29 mouse cellular contexts compared by ENCODE assay signal in the genomic region with DNA sequence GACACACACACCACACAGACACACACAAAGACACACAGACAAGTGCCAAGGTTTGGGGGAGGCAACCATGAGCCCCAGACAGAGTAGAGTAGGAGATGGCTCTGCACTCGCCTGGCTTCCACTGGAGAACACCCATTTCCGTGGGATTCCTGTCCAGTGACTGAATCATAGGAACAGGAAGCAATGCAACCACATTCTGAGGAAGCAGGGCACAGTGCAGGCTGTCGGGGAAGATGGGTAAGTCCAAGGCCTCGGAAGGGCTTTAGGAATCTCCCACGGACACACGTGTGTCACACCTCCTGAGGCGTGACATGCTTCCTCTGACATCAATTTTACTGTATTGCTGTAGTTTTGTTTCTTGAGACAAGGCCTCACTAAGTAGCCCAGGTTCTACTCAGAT. TPM values are rescaled to one million over a fixed set of nuclear protein-coding genes. Genes with fewer than 3 reads are reported as not detected.
DNase-seq lines count a peak whose midpoint lies in the region; ATAC-seq lines count a peak whose summit lies in the region.
"Had no signal": no experiment of that assay in that cellular context is flagged by ENCODE, and none has a peak within 500 bp of the region (broad histone marks: within the 10 kb centered on the region; RNA-seq: fewer than 3 reads in every experiment).

No protein-coding gene starts in this region.

- H3K27ac ChIP-seq in kidney, embryonic 14.5 days (ENCODE audit: low read depth, low read length), result no peak overlapping the region
- no peak overlapping the region for H3K27ac ChIP-seq in liver, embryonic 11.5 days (ENCODE audit: low read depth, low read length)
- H3K27ac ChIP-seq: embryonic facial prominence, embryonic 10.5 days; embryonic facial prominence, embryonic 13.5 days; forebrain, embryonic 12.5 days; forebrain, embryonic 15.5 days; heart, adult 2 months; heart, embryonic 10.5 days; hindbrain, embryonic 12.5 days; hindbrain, embryonic 15.5 days had no signal

- H3K4me3 ChIP-seq in kidney, embryonic 14.5 days (ENCODE audit: low read length), result no peak overlapping the region
- H3K4me3 ChIP-seq in liver, embryonic 11.5 days (ENCODE audit: low read depth, low read length), result no peak overlapping the region
- H3K4me3 ChIP-seq: embryonic facial prominence, embryonic 10.5 days; embryonic facial prominence, embryonic 13.5 days; erythroblast, embryonic 14.5 days; forebrain, embryonic 12.5 days; forebrain, embryonic 15.5 days; heart, adult 2 months; heart, embryonic 10.5 days; hindbrain, embryonic 12.5 days; hindbrain, embryonic 15.5 days had no signal

- ATAC-seq in kidney, embryonic 14.5 days (ENCODE audit: low FRiP score, low TSS enrichment), result no peak
- ATAC-seq in liver, embryonic 11.5 days (replicated peaks; ENCODE audit: low FRiP score), result no peak
- ATAC-seq: forebrain, embryonic 15.5 days; Patski had no signal

- H3K9me3 ChIP-seq in kidney, embryonic 14.5 days (ENCODE audit: control insufficient read depth, low read length), result peaks cover 4% of the 10 kb centered on the region; the same call in 1 of the 2 replicates
- H3K9me3 ChIP-seq in liver, embryonic 11.5 days (ENCODE audit: control insufficient read depth, low read length), result peaks cover 3% of the 10 kb centered on the region
- H3K9me3 ChIP-seq: embryonic facial prominence, embryonic 13.5 days; forebrain, embryonic 15.5 days; hindbrain, embryonic 12.5 days; hindbrain, embryonic 15.5 days had no signal

- H3K4me2 ChIP-seq in kidney, embryonic 14.5 days (replicated peaks; ENCODE audit: low read depth, low read length), result no peak overlapping the region
- H3K4me2 ChIP-seq in liver, embryonic 11.5 days, result no peak overlapping the region
- H3K4me2 ChIP-seq: embryonic facial prominence, embryonic 13.5 days; forebrain, embryonic 12.5 days; forebrain, embryonic 15.5 days; hindbrain, embryonic 12.5 days; hindbrain, embryonic 15.5 days had no signal

- peak; percentile 30 for DNase-seq in kidney, adult 11 months
- DNase-seq in kidney, adult 9 months, result peak; percentile 41
- no peak for DNase-seq in kidney, postnatal 10 days
- DNase-seq in NIH3T3 (ENCODE audit: low read depth), result peak; percentile 35
- DNase-seq in kidney, postnatal 36 days, result peak; percentile 25 to 38
- DNase-seq in thymus, postnatal 4 days, result no peak
- no peak for DNase-seq in liver, embryonic 11.5 days (ENCODE audit: low spot score)
- DNase-seq: adrenal gland, postnatal 10 days; adrenal gland, postnatal 36 days; cerebellum, adult 11 months; cerebellum, adult 2 months; cerebellum, adult 9-11 months; cerebellum, postnatal 25 days; embryo, embryonic 11 days; gastrocnemius, postnatal 10 days; gastrocnemius, postnatal 36 days; heart, adult 2 months; heart, postnatal 10 days had no signal

- H3K9ac ChIP-seq in kidney, embryonic 14.5 days (ENCODE audit: low read depth, low read length), result no peak overlapping the region
- no peak overlapping the region for H3K9ac ChIP-seq in liver, embryonic 11.5 days (ENCODE audit: low read depth, low read length)
- H3K9ac ChIP-seq: embryonic facial prominence, embryonic 13.5 days; forebrain, embryonic 12.5 days; forebrain, embryonic 15.5 days; hindbrain, embryonic 12.5 days; hindbrain, embryonic 15.5 days had no signal

- H3K4me1 ChIP-seq in kidney, embryonic 14.5 days (ENCODE audit: control insufficient read depth, insufficient read depth, low read length), result peaks cover 8% of the 10 kb centered on the region
- no peaks in the 10 kb centered on the region; the same call in 1 of the 2 replicates for H3K4me1 ChIP-seq in liver, embryonic 11.5 days (replicated peaks; ENCODE audit: control insufficient read depth, insufficient read depth, low read length)
- H3K4me1 ChIP-seq: forebrain, embryonic 12.5 days; hindbrain, embryonic 15.5 days had no signal

- H3K27me3 ChIP-seq in kidney, embryonic 14.5 days (ENCODE audit: control insufficient read depth, insufficient read depth, low read length), result no peaks in the 10 kb centered on the region
- no peaks in the 10 kb centered on the region for H3K27me3 ChIP-seq in liver, embryonic 11.5 days (replicated peaks; ENCODE audit: control insufficient read depth, insufficient read depth, low read length)
- H3K27me3 ChIP-seq: embryonic facial prominence, embryonic 13.5 days; forebrain, embryonic 15.5 days; hindbrain, embryonic 12.5 days; hindbrain, embryonic 15.5 days; Patski had no signal

- WGBS in kidney, embryonic 14.5 days, result 70% methylated on average over 7 of the region's 7 CpGs
- 51% methylated on average over 7 of the region's 7 CpGs for whole genome bisulfite sequencing in liver, embryonic 11.5 days

- H3K36me3 ChIP-seq in kidney, embryonic 14.5 days (ENCODE audit: control insufficient read depth, insufficient read depth, low read length), result no peaks in the 10 kb centered on the region
- no peaks in the 10 kb centered on the region for H3K36me3 ChIP-seq in liver, embryonic 11.5 days (ENCODE audit: control insufficient read depth, insufficient read depth, low read length)
- H3K36me3 ChIP-seq: embryonic facial prominence, embryonic 10.5 days; embryonic facial prominence, embryonic 13.5 days; forebrain, embryonic 12.5 days; forebrain, embryonic 15.5 days; heart, embryonic 10.5 days; hindbrain, embryonic 12.5 days; hindbrain, embryonic 15.5 days had no signal

RNA-seq across cellular contexts. Expression of gene Spaca4, which starts 22.5 kb away (rescaled TPM):
- polyA plus RNA-seq in kidney, embryonic 14.5 days (2014; fragmentation: Nextera tagmentation; extraction: Ambion mirVana), result 0.29 TPM in 1 of 2 replicates, not detected in the other
- not detected in 2 replicates for polyA plus RNA-seq in liver, embryonic 11.5 days (2014; fragmentation: Nextera tagmentation; extraction: Ambion mirVana)
- polyA plus RNA-seq: cerebellum, adult 2 months; embryonic facial prominence, embryonic 13.5 days; erythroblast, embryonic 14.5 days; forebrain, embryonic 12.5 days; forebrain, embryonic 15.5 days; heart, adult 2 months; heart, embryonic 10.5 days; heart, embryonic 14.5 days; hindbrain, embryonic 12.5 days; hindbrain, embryonic 15.5 days; Patski had no signal

RNA-seq across cellular contexts. Expression of gene Fam83e, which starts 27.1 kb away (rescaled TPM):
- polyA plus RNA-seq in kidney, embryonic 14.5 days (2014; fragmentation: Nextera tagmentation; extraction: Ambion mirVana), result 1.2 and 2.1 TPM in 2 replicates
- 0.77 and 1.1 TPM in 2 replicates for polyA plus RNA-seq in liver, embryonic 11.5 days (2014; fragmentation: Nextera tagmentation; extraction: Ambion mirVana)

RNA-seq across cellular contexts. Expression of gene Sphk2, which starts 30.3 kb away (rescaled TPM):
- 16.8 and 23.9 TPM in 2 replicates for polyA plus RNA-seq in kidney, embryonic 14.5 days (2014; fragmentation: Nextera tagmentation; extraction: Ambion mirVana)
- 24.2 and 25.6 TPM in 2 replicates for polyA plus RNA-seq in liver, embryonic 11.5 days (2014; fragmentation: Nextera tagmentation; extraction: Ambion mirVana)

RNA-seq across cellular contexts. Expression of gene Rpl18, which starts 32.9 kb away (rescaled TPM):
- polyA plus RNA-seq in kidney, embryonic 14.5 days (2014; fragmentation: Nextera tagmentation; extraction: Ambion mirVana), result 1,328 and 1,679 TPM in 2 replicates
- 1,405 and 1,469 TPM in 2 replicates for polyA plus RNA-seq in liver, embryonic 11.5 days (2014; fragmentation: Nextera tagmentation; extraction: Ambion mirVana)

RNA-seq across cellular contexts. Expression of gene Lmtk3, which starts 35.4 kb away (rescaled TPM):
- polyA plus RNA-seq in kidney, embryonic 14.5 days (2014; fragmentation: Nextera tagmentation; extraction: Ambion mirVana), result 2.8 and 4.2 TPM in 2 replicates
- polyA plus RNA-seq in liver, embryonic 11.5 days (2014; fragmentation: Nextera tagmentation; extraction: Ambion mirVana), result 0.30 and 0.45 TPM in 2 replicates

Comparison
In these comparisons a context has a peak if more than half of its experiments do, and no peak if none do; other contexts are left out.
1. DNase-seq: peak in kidney, adult 11 months (single experiment), kidney, adult 9 months (single experiment), NIH3T3 (single experiment) and kidney, postnatal 36 days (2 of 2); none in kidney, postnatal 10 days (single experiment), thymus, postnatal 4 days (single experiment) and liver, embryonic 11.5 days (single experiment).